Mouse (Mus musculus): ENCODE measurements around the gene Abraxas2. TPM values are rescaled to one million over a fixed set of nuclear protein-coding genes. Genes with fewer than 3 reads are reported as not detected.

Gene Abraxas2
- polyA plus RNA-seq, 1 experiment from 2014 or later = 17.0 TPM

DNA sequence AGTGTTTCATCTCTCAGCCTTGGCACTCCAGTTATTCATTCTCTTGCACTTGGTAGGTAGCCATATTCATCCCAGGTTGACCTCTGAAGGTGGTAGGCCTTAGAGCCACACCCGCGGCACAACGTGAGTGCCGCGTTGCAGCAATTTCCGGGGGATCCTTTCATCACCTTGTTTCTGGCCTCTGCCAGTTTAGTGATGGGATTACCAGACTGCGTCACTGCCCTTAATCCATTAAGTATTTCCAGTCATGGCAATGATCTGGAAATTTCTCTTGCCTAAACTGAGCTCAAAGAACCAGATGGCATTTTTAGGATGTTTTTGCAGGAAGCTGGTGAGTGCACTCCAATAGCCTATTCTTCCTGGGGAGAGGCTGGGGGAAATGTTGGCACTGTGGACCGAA lies 30.7 kb downstream of the Abraxas2 start:
- H3K9ac ChIP-seq = no peak overlapping the region
- no peak overlapping the region for H3K4me3 ChIP-seq (replicated peaks)
- H3K4me1 ChIP-seq (replicated peaks) = peaks cover 16% of the 10 kb centered on the region
- H3K9me3 ChIP-seq (replicated peaks) = no peaks in the 10 kb centered on the region
- DNase-seq (no peak), ATAC-seq (ENCODE audit: low read depth) (no peak)
- no peak overlapping the region for H3K27ac ChIP-seq
- 88% methylated on average over 8 of the region's 8 CpGs for WGBS (ENCODE audit: insufficient replicate concordance)
- H3K36me3 ChIP-seq = peaks cover 7% of the 10 kb centered on the region; the same call in 1 of the 2 replicates
- H3K27me3 ChIP-seq = no peaks in the 10 kb centered on the region
- H3K4me2 ChIP-seq = no peak overlapping the region

GRCm38 (mm10) chr7:132890201-132890600 lies 31.2 kb downstream of the Abraxas2 start:
- Histone ChIP-seq H3K9me3 (replicated peaks) (no peaks in the 10 kb centered on the region), H3K27me3 (no peaks in the 10 kb centered on the region), H3K36me3 (peaks cover 4% of the 10 kb centered on the region; the same call in 1 of the 2 replicates), H3K4me2 (no peak overlapping the region), H3K4me3 (replicated peaks) (no peak overlapping the region), H3K4me1 (replicated peaks) (peaks cover 16% of the 10 kb centered on the region), H3K27ac (no peak overlapping the region), H3K9ac (no peak overlapping the region)
- ATAC-seq (ENCODE audit: low read depth) (no peak), DNase-seq (no peak)
- WGBS (ENCODE audit: insufficient replicate concordance) = 84% methylated on average over 5 of the region's 5 CpGs

DNA sequence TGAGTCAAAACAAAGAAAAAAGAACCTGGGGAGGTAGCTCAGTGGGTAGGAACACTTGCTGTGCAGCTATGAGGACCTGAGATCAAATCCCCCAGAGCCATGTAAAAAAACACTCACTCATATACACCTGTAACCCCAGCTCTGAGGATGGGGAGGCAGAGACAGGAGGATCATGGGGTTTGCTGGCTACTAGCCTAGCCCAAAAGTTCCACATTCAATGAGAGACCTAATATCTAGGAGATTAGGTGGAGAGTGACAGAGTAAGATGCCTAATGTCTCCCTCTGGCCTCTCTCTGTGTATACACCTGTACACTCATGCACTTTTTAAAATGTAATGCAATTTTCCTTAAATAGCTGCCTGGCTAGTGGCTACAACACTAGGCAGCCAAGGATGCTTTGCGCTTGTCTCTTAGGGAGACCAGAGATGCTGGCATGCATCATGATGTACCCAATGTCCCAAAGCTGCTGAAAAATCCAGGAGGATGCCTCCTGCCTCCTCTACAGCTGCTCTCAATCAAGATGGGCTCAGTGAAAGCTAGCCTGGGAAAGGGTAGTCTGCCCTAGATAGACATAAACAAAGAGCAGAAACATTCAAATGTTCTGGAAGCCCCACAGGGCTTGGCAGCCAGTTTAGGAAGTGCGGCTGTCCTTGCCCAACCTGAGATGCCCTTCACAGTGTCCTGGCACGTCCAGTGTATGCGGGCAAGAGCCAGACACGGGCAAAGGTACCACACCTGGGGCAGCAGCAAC lies 32.7 kb downstream of the Abraxas2 start:
- ATAC-seq (ENCODE audit: low read depth) (no peak), DNase-seq (no peak)
- H3K9me3 ChIP-seq (replicated peaks) = no peaks in the 10 kb centered on the region
- no peak overlapping the region for H3K4me2 ChIP-seq
- no peaks in the 10 kb centered on the region for H3K27me3 ChIP-seq
- H3K36me3 ChIP-seq = no peaks in the 10 kb centered on the region
- H3K4me1 ChIP-seq (replicated peaks) = peaks cover 16% of the 10 kb centered on the region
- no peak overlapping the region for H3K9ac ChIP-seq
- no peak overlapping the region for H3K4me3 ChIP-seq (replicated peaks)
- 64% methylated on average over 5 of the region's 5 CpGs for WGBS (ENCODE audit: insufficient replicate concordance)
- H3K27ac ChIP-seq = no peak overlapping the region

GRCm38 (mm10) chr7:132892311-132892661 lies 33.3 kb downstream of the Abraxas2 start:
- no peak overlapping the region for H3K27ac ChIP-seq
- DNase-seq (no peak), ATAC-seq (ENCODE audit: low read depth) (no peak)
- H3K4me1 ChIP-seq (replicated peaks) = peaks cover 15% of the 10 kb centered on the region
- H3K9me3 ChIP-seq (replicated peaks) = no peaks in the 10 kb centered on the region
- H3K9ac ChIP-seq = no peak overlapping the region
- no peak overlapping the region for H3K4me3 ChIP-seq (replicated peaks)
- no peaks in the 10 kb centered on the region for H3K27me3 ChIP-seq
- no peak overlapping the region for H3K4me2 ChIP-seq
- no peaks in the 10 kb centered on the region for H3K36me3 ChIP-seq
- WGBS (ENCODE audit: insufficient replicate concordance) = 45% methylated on average over 4 of the region's 4 CpGs

- DNase-seq = no peak
- H3K9ac ChIP-seq = no peak overlapping the region
- no peak overlapping the region for H3K4me2 ChIP-seq
- no peak for ATAC-seq (ENCODE audit: low read depth)
- no peaks in the 10 kb centered on the region for H3K27me3 ChIP-seq
- no peaks in the 10 kb centered on the region for H3K9me3 ChIP-seq (replicated peaks)
- H3K27ac ChIP-seq = no peak overlapping the region
- no peak overlapping the region for H3K4me3 ChIP-seq (replicated peaks)
- H3K36me3 ChIP-seq = no peaks in the 10 kb centered on the region
- 64% methylated on average over 7 of the region's 7 CpGs for WGBS (ENCODE audit: insufficient replicate concordance)
- peaks cover 10% of the 10 kb centered on the region for H3K4me1 ChIP-seq (replicated peaks)
Measured at GRCm38 (mm10) chr7:132892806-132893205, 33.8 kb downstream of the Abraxas2 start.

GRCm38 (mm10) chr7:132893336-132893735 lies 34.3 kb downstream of the Abraxas2 start:
- 59% methylated on average over 1 of the region's 1 CpGs for WGBS (ENCODE audit: insufficient replicate concordance)
- no peak for DNase-seq
- no peak overlapping the region for H3K4me2 ChIP-seq
- no peak for ATAC-seq (ENCODE audit: low read depth)
- no peak overlapping the region for H3K4me3 ChIP-seq (replicated peaks)
- H3K9ac ChIP-seq = no peak overlapping the region
- no peaks in the 10 kb centered on the region for H3K27me3 ChIP-seq
- H3K4me1 ChIP-seq (replicated peaks) = peaks cover 5% of the 10 kb centered on the region
- H3K27ac ChIP-seq = no peak overlapping the region
- no peaks in the 10 kb centered on the region for H3K36me3 ChIP-seq
- no peaks in the 10 kb centered on the region for H3K9me3 ChIP-seq (replicated peaks)

DNA sequence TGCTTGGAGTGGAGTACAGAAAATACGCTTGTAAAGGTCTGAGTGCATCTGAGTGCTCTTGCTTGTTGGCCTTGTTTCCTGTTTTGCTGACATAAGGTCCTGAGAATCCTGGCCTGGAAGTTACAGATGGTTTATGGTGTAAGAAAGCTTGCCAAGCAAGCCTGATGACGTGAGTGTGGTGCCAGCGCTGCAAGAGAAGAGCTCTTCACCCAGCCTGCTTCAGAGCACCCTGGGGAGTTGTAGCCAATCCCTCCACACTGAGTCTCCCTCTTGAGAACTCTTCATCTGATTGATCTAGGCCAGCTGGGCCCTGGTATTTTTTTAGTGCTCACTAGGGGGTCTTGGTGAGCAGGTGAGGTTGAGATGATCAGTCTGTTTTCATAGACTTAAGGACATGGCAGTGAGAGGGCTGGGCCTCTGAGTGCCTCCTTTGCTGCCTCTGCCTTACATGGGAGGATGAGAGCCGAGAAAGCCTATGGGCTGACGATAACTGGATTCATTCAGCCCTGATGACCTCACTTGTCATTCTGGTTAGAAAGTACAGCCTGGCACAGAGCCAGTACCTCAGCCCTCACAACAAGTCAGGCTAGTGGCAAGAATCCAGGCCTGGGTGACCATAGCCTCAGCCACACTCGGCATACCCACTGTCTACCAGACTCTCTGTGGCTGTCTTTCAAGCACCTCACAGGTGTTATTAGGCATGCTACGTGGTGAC lies 36.0 kb downstream of the Abraxas2 start:
- Histone ChIP-seq H3K9ac (no peak overlapping the region), H3K4me1 (replicated peaks) (no peaks in the 10 kb centered on the region), H3K4me3 (replicated peaks) (no peak overlapping the region), H3K36me3 (no peaks in the 10 kb centered on the region), H3K4me2 (no peak overlapping the region), H3K9me3 (replicated peaks) (no peaks in the 10 kb centered on the region), H3K27me3 (no peaks in the 10 kb centered on the region), H3K27ac (no peak overlapping the region)
- 65% methylated on average over 7 of the region's 7 CpGs for WGBS (ENCODE audit: insufficient replicate concordance)
- ATAC-seq (ENCODE audit: low read depth) (no peak), DNase-seq (no peak)

DNA sequence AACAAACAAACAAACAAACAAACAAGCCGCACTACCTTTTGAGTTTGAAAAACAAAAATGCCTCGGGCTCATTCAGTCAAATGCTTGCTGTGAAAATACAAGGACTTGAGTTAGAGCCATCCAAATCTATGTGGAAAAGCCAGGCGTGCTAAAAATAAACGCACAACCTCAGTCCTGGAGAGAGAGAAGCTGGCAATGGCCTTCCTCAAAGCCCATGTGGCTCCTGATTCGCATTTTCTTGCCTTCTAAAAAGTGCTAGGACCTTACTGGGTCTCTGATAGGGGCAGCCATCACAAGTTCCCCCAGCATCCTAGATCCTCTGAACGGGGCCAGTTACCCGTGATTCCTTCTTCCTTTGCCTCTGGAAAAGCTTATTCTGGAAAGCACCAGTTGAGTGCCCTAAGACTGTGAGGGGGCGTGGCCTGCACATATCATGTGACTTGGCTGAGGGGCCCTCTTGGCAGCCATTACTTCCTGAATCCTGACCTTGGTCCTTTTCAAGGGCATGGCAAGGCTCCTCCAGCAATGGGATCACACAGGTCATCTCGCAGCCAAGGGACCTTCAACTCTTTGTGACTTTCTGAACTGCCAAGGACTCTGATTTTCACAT lies 37.3 kb downstream of the Abraxas2 start:
- H3K36me3 ChIP-seq = no peaks in the 10 kb centered on the region
- no peak overlapping the region for H3K27ac ChIP-seq
- no peak overlapping the region for H3K4me2 ChIP-seq
- no peak for DNase-seq
- ATAC-seq (ENCODE audit: low read depth) = no peak
- 69% methylated on average over 9 of the region's 9 CpGs for WGBS (ENCODE audit: insufficient replicate concordance)
- H3K27me3 ChIP-seq = no peaks in the 10 kb centered on the region
- no peaks in the 10 kb centered on the region for H3K4me1 ChIP-seq (replicated peaks)
- H3K9ac ChIP-seq = no peak overlapping the region
- no peak overlapping the region for H3K4me3 ChIP-seq (replicated peaks)
- H3K9me3 ChIP-seq (replicated peaks) = no peaks in the 10 kb centered on the region

DNA sequence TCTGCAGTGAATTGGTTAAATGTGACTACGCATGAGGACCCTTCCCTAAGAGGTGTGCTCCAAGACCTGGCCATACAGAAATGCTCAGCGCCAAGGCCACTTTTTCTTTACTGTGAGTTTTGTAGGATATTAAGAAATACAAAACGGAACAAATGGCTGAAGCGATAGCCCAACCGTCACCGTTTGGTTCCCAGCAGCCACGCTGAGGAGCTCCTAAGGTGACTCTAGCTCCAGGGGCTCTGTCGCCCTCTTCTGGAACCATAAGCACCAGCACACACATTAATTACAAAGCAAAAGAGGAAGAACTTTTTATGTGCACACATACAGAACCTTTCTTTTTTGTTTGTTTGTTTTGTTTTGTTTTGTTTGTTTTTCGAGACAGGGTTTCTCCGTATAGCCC lies 38.2 kb downstream of the Abraxas2 start:
- Histone ChIP-seq H3K36me3 (no peaks in the 10 kb centered on the region), H3K9me3 (replicated peaks) (no peaks in the 10 kb centered on the region), H3K4me3 (replicated peaks) (no peak overlapping the region), H3K9ac (no peak overlapping the region), H3K4me2 (no peak overlapping the region), H3K27ac (no peak overlapping the region), H3K27me3 (no peaks in the 10 kb centered on the region), H3K4me1 (replicated peaks) (no peaks in the 10 kb centered on the region)
- 71% methylated on average over 10 of the region's 10 CpGs for WGBS (ENCODE audit: insufficient replicate concordance)
- DNase-seq = no peak
- ATAC-seq (ENCODE audit: low read depth) = no peak

GRCm38 (mm10) chr7:132898234-132898633 lies 39.2 kb downstream of the Abraxas2 start:
- Histone ChIP-seq H3K9ac (no peak overlapping the region), H3K27me3 (no peaks in the 10 kb centered on the region), H3K4me3 (replicated peaks) (no peak overlapping the region), H3K36me3 (no peaks in the 10 kb centered on the region), H3K4me2 (no peak overlapping the region), H3K9me3 (replicated peaks) (no peaks in the 10 kb centered on the region), H3K27ac (no peak overlapping the region), H3K4me1 (replicated peaks) (no peaks in the 10 kb centered on the region)
- DNase-seq (peak; percentile 30), ATAC-seq (ENCODE audit: low read depth) (no peak)
- 63% methylated on average over 2 of the region's 2 CpGs for WGBS (ENCODE audit: insufficient replicate concordance)

DNA sequence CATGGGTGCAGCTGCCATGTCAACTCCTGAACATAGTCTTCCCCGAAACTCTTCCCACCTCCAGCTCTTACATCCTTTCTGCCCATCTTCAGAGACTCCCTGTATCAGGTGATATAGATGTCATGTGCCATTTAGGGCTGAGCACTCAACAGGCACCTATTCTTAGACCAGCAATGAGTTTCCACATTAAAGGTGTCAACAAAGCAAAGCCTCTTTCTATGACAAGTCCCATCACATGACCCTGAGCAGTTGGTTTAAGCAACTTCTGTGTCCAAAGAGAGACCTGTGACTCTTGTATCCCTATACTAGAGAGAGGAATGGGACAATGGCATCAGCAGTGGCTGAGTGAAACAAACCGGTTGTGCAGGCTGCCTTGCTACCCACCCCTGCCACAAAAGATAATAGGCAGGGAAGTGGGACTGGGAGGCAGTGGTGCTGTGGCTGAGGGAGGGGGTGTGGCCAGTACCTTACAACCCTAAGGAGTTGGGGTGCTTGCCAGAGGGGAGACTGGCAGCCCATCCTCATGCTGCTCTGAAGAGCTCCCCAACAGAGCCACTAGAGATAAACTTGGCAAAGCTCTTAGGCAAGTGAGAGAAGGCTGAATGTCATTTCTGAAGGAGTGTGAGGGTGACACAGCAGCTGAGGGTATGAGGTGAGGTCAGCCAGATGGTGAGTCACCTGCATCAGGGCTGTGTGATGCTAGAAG lies 42.0 kb downstream of the Abraxas2 start:
- H3K27me3 ChIP-seq = no peaks in the 10 kb centered on the region
- no peak overlapping the region for H3K4me3 ChIP-seq (replicated peaks)
- no peak overlapping the region for H3K27ac ChIP-seq
- no peak overlapping the region for H3K9ac ChIP-seq
- no peaks in the 10 kb centered on the region for H3K4me1 ChIP-seq (replicated peaks)
- no peak for DNase-seq
- no peak overlapping the region for H3K4me2 ChIP-seq
- no peak for ATAC-seq (ENCODE audit: low read depth)
- no peaks in the 10 kb centered on the region for H3K9me3 ChIP-seq (replicated peaks)
- no peaks in the 10 kb centered on the region for H3K36me3 ChIP-seq
- WGBS (ENCODE audit: insufficient replicate concordance) = 28% methylated on average over 2 of the region's 2 CpGs

All from liver, embryonic 13.5 days (tissue).